Mouse (Mus musculus) cerebellum, adult 8-10 months (tissue): ENCODE measurements around the gene Rasal1.

ENCODE experiments used
- DNase-seq: peaks from one replicate; pipeline ENCODE4 v3.0.0; 2022

Rasal1 gene

DNA sequence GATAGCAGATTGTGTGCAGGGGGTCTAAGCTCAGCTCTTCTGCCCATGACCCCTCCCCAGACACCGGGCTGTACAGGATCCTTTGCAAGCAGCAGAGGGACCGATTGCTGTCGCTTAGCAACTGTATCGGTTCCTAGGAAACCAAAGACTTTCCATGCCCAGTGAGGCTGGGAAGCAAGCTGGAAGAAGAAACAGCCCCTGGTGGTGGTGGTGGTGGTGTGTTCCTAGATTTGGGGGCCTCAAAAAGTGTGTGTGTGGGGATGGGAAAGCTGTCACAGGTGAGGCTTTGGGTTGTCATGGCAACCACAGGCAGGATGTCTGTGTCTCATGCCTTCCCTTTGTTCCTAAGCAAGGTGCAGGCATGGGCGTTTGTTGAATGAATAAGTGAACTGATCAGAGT is 12.2 kb downstream of the Rasal1 start:
- no peak for DNase-seq

DNA sequence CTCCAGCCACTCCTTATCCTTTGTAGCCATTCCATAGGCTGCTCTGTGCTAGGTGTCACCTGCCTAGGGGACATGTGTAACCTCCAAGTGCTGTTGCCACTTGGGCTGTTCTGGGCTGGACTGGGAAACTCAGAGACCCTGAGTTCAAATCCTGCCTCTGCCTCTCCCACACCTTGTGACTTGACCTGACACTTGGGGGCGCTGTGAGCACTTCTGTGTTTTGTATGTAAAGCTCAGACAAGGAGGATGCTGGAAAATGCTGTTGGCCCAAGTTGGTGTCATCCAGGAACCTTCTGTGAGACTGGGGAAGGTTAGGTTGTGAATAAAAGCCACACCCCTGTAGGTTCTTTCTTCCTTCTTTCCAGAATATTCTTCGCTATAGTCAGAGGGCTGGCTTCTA is 16.3 kb downstream of the Rasal1 start:
- DNase-seq, result no peak

DNA sequence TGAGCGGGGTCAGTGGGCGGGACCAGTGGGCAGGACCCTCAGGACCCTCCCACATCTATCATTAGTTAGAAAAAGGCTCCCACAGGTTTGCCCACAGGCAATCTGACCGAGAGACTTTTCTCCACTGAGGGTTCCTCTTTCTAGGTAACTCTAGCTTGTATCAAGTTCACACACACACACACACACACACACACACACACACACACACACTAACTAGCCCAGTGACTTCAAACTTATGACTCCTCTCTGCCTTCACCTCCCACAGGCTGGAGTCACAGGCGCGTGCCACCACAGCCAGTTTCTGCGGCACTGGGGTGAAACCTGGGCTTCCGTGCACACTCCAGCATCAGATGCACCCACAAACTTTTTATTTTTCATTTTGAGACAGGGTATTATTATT is 20.1 kb downstream of the Rasal1 start:
- DNase-seq, result no peak

DNA sequence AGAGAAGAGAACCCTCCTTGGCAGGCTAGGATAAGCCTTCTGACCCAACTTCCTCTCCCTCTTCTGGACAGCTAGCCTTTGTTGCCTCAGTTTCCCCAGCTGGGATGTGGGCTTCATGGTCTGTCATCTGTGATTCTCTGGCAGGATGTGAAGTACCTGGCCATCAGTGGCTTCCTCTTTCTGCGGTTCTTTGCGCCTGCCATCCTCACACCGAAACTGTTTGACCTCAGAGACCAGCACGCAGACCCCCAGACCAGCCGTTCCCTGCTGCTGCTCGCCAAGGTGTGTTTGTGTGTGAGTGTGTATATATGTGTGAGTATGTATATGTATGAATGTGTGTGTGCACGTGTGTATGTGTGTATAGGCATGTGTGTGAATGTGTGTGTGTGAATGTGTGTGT is 21.5 kb downstream of the Rasal1 start:
- no peak for DNase-seq

DNA sequence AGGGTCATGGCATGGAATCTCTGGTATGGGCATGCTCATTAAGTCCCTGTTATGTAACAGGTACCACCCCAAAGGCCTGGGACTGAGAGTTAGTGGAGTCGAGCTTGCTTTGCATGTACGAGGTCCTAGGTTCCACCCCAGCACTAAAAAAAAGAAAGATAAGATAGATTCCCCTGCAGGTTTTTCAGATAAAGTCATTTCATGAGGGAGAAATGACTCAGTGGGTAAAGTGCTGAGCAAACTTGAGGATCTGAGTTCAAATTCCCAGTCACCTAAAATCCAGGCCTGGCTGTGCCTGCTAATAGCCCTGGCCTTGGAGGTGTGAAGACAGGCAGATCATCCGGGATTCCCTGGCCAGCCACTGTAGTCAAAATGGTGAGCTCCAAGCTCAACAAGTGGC is 23.3 kb downstream of the Rasal1 start:
- no peak for DNase-seq

DNA sequence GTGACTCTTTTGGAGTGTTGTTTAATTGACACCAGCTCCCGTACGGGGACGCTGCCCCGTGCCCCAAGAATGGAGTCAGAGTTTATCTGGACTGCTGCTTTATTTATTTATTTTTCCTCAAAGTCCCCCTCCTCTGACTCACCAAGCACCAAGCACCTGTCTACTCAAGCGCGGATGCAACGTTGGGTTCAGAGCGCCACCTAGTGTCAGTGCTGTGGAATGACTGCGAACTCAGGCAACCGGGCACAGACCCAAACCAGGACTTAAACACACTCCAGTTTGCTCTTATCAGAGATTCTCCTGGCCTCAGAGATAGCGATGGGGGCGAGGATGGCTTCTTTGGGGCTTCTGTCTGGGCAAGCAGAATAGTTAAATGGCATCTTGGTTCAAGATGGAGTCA is 25.0 kb downstream of the Rasal1 start:
- DNase-seq, result peak; percentile 68

GRCm38 (mm10) chr5:120674229-120675145 is 25.9 kb downstream of the Rasal1 start:
- no peak for DNase-seq

DNA sequence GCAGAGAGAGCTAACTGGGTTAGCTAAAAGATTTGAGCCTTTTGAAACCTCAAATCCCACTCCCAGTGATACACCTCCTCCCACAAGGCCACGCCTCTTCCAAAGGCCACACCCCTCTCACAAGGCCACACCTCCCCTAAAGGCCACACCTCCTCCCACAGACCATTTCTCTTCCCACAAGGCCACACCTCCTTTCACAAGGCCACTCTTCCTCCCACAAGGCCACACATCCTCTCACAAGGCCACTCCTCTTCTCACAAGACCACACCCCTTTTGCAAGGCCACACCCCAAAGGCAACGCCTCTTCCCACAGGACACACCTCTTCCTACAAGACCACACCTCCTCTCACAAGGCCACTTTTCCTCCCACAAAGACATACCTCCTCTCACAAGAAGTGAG is 28.9 kb downstream of the Rasal1 start:
- DNase-seq, result no peak

GRCm38 (mm10) chr5:120679676-120680555 is 31.3 kb downstream of the Rasal1 start:
- DNase-seq, result peak; percentile 48

GRCm38 (mm10) chr5:120680918-120681317 is 32.3 kb downstream of the Rasal1 start:
- no peak for DNase-seq

DNA sequence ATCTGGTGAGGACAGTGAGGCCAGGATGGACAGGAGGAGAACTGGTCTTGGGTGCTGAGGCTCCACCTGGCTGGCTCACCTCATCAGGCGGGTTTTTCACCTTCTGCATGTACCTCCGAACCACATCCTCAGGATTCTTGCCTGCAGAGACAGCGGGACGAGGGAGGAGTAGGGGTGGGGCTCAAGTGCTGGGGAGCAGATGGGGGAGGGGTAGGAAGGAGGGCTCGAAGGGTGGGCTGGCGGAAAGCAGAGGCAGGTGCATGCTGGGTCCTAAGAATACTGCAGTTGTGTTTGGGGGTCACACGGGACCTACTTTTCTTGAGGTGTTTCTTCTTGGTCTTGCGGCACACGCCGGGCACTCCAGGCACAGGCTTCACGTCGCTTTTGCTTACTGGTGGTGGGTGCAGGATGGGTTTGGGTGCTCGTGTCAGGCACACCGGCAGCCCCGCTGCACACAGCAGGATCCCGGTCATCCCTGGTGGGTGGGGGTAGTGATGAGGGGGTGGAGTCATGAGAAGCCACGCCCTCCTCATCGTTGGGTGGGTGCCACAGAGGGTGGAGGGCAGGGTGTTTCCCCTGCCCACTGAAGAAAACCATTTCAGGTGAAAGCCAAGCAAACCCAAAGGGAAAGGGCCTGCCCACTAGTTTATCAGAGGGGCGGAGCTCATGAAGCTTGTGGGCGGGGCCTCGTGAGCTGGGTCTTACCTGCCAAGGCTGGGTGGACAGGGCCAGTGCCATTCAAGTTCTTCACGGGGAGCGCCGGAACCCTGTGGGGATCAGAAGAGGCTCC is 34.6 kb downstream of the Rasal1 start:
- no peak for DNase-seq

DNA sequence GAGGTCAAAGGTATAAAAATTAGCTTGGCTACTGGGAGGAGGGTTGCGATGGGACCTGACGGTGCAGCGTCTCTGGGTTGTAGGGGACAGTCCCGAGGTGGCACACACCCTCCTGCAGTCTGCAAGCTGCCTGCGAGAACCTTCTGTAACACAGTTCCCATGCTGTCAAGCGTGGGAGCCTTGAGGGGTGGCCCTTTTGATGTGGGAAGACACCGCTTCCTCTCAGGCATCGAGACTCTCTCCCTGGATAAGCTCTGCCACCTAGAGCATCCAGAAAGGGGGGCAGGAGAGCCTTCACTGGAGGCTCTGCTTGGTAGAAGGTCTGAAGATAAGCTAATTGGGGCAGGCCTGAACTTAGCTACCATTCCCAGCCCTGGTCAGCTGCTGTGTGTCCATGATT is 37.1 kb downstream of the Rasal1 start:
- DNase-seq, result no peak

GRCm38 (mm10) chr5:120686749-120687483 is 38.3 kb downstream of the Rasal1 start:
- DNase-seq, result no peak

DNA sequence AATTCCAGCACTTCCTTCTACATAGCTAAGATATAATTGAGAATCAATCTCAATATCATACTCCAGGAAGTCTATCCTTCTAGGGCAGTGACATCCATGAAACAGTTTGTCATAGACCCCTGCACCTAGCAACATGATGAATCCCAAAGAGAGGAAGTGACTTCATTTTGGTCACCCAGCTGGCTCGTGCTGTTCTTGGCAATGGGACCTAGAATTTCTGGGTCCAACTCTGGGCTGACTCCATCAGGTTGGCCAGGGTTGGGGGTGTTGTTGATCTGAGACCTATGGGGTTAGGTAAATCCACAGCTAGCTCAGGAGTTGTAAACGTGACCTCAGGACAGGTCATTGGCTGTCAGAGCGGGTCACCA is 38.9 kb downstream of the Rasal1 start:
- no peak for DNase-seq

GRCm38 (mm10) chr5:120687897-120688296 is 39.3 kb downstream of the Rasal1 start:
- DNase-seq, result no peak

DNA sequence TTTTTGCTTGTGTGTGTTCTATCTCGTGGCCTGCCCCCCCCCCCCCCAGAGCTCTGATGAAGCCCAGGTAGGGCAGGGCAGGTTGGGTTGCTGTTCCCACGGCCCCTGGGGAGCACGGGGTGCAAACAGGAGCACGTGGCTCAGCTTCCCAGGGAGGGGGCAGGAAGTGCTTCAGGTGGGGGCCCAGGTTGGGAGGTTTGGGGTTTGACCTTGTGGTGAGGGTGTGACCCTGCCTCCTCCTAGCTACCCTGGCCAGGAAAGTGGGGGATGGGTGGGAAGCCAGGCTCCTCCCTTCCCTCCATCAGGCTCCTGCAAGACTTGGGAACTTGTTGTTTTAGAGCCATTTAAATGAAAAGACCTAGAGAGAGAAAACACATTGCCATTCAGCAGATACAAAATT is 39.8 kb downstream of the Rasal1 start:
- DNase-seq, result no peak

DNA sequence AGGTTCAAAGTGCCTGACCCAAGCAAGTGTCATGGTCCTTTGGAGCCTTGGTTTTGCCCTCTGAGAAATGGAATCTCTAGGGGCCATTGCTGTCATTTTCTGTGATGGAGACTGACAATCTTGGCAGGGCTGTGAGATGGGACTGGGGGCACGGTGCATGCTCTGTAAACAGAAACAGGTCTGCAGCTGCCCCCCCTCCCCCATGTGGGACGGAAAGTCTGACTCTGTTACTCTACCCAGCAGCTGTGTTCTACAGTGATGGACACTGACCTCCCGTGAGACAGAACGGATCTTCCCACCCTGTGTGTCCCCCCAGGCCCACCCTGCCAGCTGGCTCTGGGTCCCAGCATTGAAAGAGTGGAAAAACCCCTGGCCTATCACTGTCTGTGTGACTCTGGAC is 41.8 kb downstream of the Rasal1 start:
- no peak for DNase-seq

- no peak for DNase-seq
Measured at GRCm38 (mm10) chr5:120692034-120692433, 43.4 kb downstream of the Rasal1 start.

- DNase-seq, result no peak
Measured at GRCm38 (mm10) chr5:120693931-120694694, 45.5 kb downstream of the Rasal1 start.

GRCm38 (mm10) chr5:120694695-120695074 is 46.1 kb downstream of the Rasal1 start:
- no peak for DNase-seq

DNA sequence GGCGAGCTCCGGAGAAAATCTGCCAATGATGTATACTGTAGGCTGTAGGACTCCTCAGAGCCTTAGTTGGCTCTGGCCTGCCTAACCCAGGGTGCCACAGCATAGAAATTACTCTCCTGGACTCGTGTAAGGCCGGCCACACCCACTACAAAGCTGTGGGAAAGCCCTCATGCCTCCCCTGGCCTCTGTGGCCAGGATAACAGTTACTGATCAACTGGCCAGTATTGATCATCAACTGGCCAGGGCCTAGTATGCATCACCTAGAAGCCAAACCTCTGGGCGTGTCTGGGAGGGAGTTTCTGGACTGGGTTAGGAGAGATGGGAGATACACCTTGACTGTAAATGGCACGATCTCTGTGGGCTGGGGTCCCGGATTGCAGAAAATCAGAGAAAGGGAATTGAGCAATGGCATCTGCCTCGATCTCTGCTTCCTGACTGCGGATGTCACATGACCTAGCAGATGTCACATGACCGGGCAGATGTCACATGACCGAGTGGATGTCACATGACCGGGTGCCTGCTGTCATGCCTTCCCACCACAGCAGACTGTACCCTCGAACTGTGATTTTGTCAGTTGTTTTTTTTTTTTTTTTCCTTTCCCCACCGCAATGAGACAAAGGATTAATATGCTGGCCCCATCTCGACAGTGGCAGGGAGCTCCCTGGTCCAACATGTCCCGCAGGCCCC is 47.6 kb downstream of the Rasal1 start:
- DNase-seq, result no peak
